Mouse (Mus musculus) heart, embryonic 10.5 days (tissue): ENCODE measurements around the gene Tmem184b. TPM values are rescaled to one million over a fixed set of nuclear protein-coding genes. Genes with fewer than 3 reads are reported as not detected.
A peak's percentile ranks its signal among the peaks of the same experiment; 100 is the strongest.

Source experiments
- DNase-seq: peaks from one replicate; pipeline ENCODE4 v3.0.0-alpha.2; 2017; ENCODE audit warnings: low spot score
- H3K27ac ChIP-seq: fragments of 300-500 bp; sonication (generic); 2 replicates; pipeline ENCODE4 v1.5.1; 2016; ENCODE audit warnings: mild to moderate bottlenecking
- H3K27me3 ChIP-seq: fragments of 300-500 bp; sonication (generic); 2 replicates; pipeline ENCODE4 v1.6.1; 2016; ENCODE audit warnings: mild to moderate bottlenecking; ENCODE audit not compliant: poor library complexity, insufficient read depth, severe bottlenecking
- H3K36me3 ChIP-seq: fragments of 300-500 bp; sonication (generic); 2 replicates; pipeline ENCODE4 v1.6.1; 2016; ENCODE audit warnings: mild to moderate bottlenecking, moderate library complexity
- H3K4me1 ChIP-seq: fragments of 300-500 bp; sonication (generic); 2 replicates; pipeline ENCODE4 v1.6.1; 2016; ENCODE audit warnings: mild to moderate bottlenecking
- H3K4me3 ChIP-seq: fragments of 300-500 bp; sonication (generic); 2 replicates; pipeline ENCODE4 v1.5.1; 2016; ENCODE audit warnings: mild to moderate bottlenecking, moderate library complexity
- H3K9me3 ChIP-seq: fragments of 300-500 bp; sonication (generic); 2 replicates; pipeline ENCODE4 v1.6.1; 2016; ENCODE audit warnings: mild to moderate bottlenecking, moderate library complexity
- WGBS: fragments of 180-500 bp; shearing (Covaris S2); methylation state at CpG from one replicate; pipeline ENCODE4 v1.1.7; 2016; 5-methylcytosine and 5-hydroxymethylcytosine counted together
- polyA plus RNA-seq: library from polyadenylated mRNA; unstranded; fragments of >200 nt; fragmentation: Nextera tagmentation; extraction: Ambion mirVana; gene quantifications from 2 replicates; pipeline ENCODE4 v1.2.1, GENCODE M21; 2016

The Tmem184b gene
- polyA plus RNA-seq, 1 experiment from 2014 or later: 67.7 TPM

- H3K36me3 ChIP-seq: peaks cover 16% of the 10 kb centered on the region; the same call in 1 of the 2 replicates
- peaks cover 64% of the 10 kb centered on the region for H3K4me1 ChIP-seq
- 75% methylated on average over 6 of the region's 6 CpGs for WGBS
- H3K9me3 ChIP-seq: no peaks in the 10 kb centered on the region
- DNase-seq: no peak
- no peaks in the 10 kb centered on the region for H3K27me3 ChIP-seq
- no peak overlapping the region for H3K4me3 ChIP-seq
- H3K27ac ChIP-seq: no peak overlapping the region
These were observed 15.2 kb downstream of the Tmem184b start for GRCm38 (mm10) chr15:79388171-79388570.

DNA sequence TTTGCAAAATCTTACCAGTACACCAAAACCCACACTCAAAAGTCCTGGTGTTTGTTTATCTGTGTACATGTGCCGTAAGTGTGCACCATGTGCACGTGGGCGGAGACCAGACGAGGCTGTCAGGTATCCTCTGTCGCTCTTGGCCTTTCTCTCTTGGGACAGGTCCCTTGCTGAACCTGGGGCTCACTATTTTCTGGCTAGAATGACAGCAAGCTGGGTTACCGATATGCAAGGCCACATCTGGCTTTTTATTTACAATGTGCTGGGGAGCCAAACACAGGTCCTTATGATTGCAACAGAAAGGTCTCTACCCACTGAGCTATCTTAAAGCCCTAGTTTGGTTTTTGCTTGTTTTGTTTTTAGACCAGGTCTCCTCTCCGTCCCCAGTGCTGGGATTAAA is 15.8 kb downstream of the Tmem184b start:
- Histone ChIP-seq H3K36me3 (peaks cover 16% of the 10 kb centered on the region; the same call in 1 of the 2 replicates), H3K27me3 (no peaks in the 10 kb centered on the region), H3K4me3 (no peak overlapping the region), H3K4me1 (peaks cover 59% of the 10 kb centered on the region), H3K9me3 (no peaks in the 10 kb centered on the region), H3K27ac (no peak overlapping the region)
- no peak for DNase-seq
- 77% methylated on average over 7 of the region's 7 CpGs for WGBS

DNA sequence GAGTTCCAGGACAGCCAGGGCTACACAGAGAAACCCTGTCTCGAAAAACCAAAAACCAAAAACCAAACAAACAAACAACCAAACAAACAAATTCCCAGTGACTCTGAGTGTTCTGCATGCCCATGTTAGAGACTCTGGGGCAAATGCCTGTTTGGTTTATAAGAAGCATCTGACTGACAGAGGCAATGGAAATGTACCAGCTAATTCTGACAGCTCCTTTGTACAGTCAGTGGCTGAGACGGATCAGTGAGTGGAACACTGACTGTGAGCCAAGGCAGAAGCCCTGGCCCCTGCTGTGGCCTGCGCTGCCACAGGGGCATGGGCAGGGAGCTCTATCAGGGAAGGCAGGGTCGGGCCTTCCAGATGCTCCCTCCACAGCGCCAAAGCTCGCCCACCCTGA is 16.3 kb downstream of the Tmem184b start:
- peaks cover 59% of the 10 kb centered on the region for H3K4me1 ChIP-seq
- DNase-seq: no peak
- H3K27ac ChIP-seq: 0 out of 2 replicates have a peak overlapping the region, but pooled peaks have one; percentile 12
- no peaks in the 10 kb centered on the region for H3K27me3 ChIP-seq
- no peak overlapping the region for H3K4me3 ChIP-seq
- H3K9me3 ChIP-seq: no peaks in the 10 kb centered on the region
- WGBS: 62% methylated on average over 6 of the region's 6 CpGs
- peaks cover 16% of the 10 kb centered on the region; the same call in 1 of the 2 replicates for H3K36me3 ChIP-seq

GRCm38 (mm10) chr15:79381644-79382043 is 21.7 kb downstream of the Tmem184b start:
- Histone ChIP-seq H3K27ac (peak overlapping the region; percentile 80), H3K27me3 (no peaks in the 10 kb centered on the region), H3K4me3 (no peak overlapping the region), H3K36me3 (peaks cover 37% of the 10 kb centered on the region), H3K9me3 (no peaks in the 10 kb centered on the region), H3K4me1 (peaks cover 45% of the 10 kb centered on the region)
- DNase-seq: no peak
- 80% methylated on average over 9 of the region's 9 CpGs for WGBS

DNA sequence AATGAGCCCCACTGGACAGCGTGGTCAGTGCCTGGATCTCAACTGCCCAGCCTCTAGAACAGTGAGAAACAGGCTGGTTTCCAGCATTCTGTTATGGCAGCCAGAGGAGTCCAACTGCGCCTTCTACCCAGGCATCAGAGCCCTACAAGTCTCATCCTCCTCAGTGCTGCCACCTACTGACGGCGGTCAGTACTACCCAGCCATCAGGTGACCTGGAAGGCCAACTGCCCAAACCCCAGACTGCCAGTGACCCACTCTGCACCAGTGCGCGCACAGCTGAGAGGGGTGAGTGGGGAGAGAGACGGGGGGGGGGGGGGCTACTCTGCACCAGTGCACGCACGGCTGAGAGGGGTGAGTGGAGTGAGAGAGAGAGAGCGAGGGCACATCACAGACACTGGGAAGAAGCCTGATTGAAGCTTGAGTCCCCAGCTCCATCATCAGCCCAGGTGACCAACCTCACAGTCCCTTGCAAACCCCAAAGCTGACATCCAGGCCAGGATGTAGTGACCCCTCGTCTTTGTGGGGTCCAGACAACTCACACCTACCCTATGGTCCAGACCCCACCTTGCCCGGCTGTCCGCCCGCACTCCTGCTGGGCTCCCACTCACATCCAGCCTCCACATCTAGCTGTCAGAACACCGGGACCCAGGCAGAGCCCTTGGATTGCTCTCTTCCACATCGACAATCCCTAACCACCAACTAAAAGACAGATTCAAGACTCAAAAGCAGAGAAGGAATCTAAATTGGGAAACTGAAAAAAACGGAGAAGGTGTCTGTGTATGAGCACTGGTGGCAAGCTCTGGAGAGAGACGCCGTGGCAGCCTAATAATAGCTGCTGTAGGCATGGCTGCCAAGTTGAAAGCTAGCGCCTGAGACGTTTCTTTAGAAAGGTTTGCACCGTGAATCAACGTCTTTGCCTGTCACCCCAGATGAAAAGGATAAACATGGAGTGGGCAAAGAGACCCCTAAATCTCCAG is 22.6 kb downstream of the Tmem184b start:
- peak overlapping the region; percentile 80 for H3K27ac ChIP-seq
- H3K27me3 ChIP-seq: no peaks in the 10 kb centered on the region
- peak overlapping the region; percentile 8; the same call in 1 of the 2 replicates for H3K4me3 ChIP-seq
- H3K4me1 ChIP-seq: peaks cover 41% of the 10 kb centered on the region
- H3K9me3 ChIP-seq: no peaks in the 10 kb centered on the region
- DNase-seq: peak; percentile 87
- peaks cover 45% of the 10 kb centered on the region for H3K36me3 ChIP-seq
- WGBS: 39% methylated on average over 21 of the region's 23 CpGs

DNA sequence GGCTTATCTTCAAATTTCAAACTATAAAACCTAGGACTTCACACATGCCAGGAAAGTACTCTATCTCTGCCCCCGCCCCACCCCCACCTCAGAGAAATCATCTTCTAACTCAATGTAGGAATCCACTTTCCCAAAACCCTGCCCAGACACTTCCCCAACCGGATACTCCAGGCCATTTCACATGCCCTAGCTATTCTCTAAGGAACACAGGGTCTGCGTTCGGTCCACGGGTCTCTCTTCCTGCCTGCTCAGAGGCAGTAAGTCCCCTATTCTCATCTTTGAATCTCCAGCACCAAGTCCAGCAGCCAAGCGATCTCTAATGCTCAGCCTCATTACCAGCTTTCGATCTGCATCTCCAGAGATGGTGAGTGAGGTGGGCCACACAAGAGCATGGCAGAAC is 23.7 kb downstream of the Tmem184b start:
- 90% methylated on average over 7 of the region's 7 CpGs for WGBS
- peak overlapping the region; percentile 80; the same call in 1 of the 2 replicates for H3K27ac ChIP-seq
- no peaks in the 10 kb centered on the region for H3K9me3 ChIP-seq

DNA sequence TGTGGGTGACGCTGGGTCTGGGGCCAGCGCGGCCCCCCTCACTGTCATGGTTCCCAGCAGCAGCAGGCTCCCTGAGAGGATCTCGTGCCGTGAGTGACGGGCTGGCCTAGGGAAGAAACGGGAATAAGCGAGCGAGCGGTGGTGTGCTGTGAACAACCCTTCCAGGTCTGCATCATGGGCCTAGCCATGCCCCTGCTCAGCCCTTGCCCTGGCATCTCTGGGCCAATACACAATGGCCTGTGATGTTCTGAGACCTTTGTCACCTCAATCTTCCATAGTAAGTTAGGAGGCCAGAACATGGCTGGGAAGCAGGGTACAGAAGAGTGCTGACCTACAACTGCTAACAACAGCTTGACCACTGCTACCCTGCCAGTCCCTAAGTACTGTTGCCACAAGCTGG is 24.8 kb downstream of the Tmem184b start:
- Histone ChIP-seq H3K9me3 (no peaks in the 10 kb centered on the region), H3K27ac (no peak overlapping the region), H3K4me3 (no peak overlapping the region), H3K4me1 (peaks cover 51% of the 10 kb centered on the region), H3K27me3 (no peaks in the 10 kb centered on the region), H3K36me3 (peaks cover 50% of the 10 kb centered on the region)
- no peak for DNase-seq
- WGBS: 95% methylated on average over 10 of the region's 10 CpGs

More for the DNA sequence above, 23.7 kb downstream of the Tmem184b start:
- H3K4me3 ChIP-seq: no peak overlapping the region
- peaks cover 49% of the 10 kb centered on the region for H3K36me3 ChIP-seq
- H3K4me1 ChIP-seq: peaks cover 43% of the 10 kb centered on the region
- no peaks in the 10 kb centered on the region for H3K27me3 ChIP-seq
- DNase-seq: no peak

DNA sequence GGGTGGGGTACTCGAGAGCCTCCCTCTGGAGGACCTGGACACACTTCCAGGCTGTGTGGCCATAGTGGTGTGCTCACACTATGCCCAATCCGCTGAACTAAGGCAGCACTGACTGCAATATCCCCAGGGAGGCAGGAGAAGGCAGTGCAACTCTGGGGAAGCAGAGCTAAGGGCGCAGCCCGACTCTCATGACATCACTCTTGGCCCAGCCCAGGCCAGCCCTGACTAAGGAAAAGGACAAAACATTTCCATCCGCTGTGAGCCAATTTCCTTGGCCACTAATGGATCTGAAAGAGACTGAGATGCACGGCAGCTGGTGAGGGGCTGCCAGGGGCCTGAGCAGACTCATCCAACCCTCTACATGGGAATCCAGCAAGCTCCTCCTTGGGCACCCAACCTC is 25.7 kb downstream of the Tmem184b start:
- Histone ChIP-seq H3K36me3 (peaks cover 55% of the 10 kb centered on the region), H3K27me3 (no peaks in the 10 kb centered on the region), H3K9me3 (no peaks in the 10 kb centered on the region), H3K27ac (0 out of 2 replicates have a peak overlapping the region, but pooled peaks have one; percentile 4), H3K4me3 (no peak overlapping the region), H3K4me1 (peaks cover 54% of the 10 kb centered on the region)
- DNase-seq: no peak
- 82% methylated on average over 6 of the region's 6 CpGs for WGBS

DNA sequence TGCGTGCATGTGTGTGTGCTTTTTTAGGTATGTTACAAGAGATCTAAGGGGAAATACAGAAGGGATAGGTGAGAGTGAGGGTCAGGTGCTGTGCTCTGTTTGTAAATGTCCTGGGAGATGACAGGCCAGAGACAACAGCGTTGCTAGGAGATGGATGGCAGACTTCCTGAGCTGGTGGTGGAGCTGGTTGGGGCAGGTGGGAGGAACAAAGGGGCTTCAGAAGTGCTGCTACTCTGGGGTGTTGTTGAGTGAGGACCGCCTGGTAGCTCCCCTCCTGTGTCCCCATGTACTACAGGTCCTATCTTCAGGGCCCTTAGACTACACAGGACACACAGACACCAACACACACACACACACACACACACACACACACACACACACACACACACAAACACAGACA is 28.6 kb downstream of the Tmem184b start:
- H3K4me3 ChIP-seq: no peak overlapping the region
- H3K36me3 ChIP-seq: peaks cover 69% of the 10 kb centered on the region
- no peak for DNase-seq
- 54% methylated on average over 3 of the region's 3 CpGs for WGBS
- H3K27ac ChIP-seq: peak overlapping the region; percentile 59; the same call in 1 of the 2 replicates
- H3K4me1 ChIP-seq: peaks cover 35% of the 10 kb centered on the region
- H3K27me3 ChIP-seq: no peaks in the 10 kb centered on the region
- H3K9me3 ChIP-seq: no peaks in the 10 kb centered on the region

- peaks cover 44% of the 10 kb centered on the region for H3K4me1 ChIP-seq
- DNase-seq: no peak
- 77% methylated on average over 7 of the region's 7 CpGs for WGBS
- H3K4me3 ChIP-seq: no peak overlapping the region
- peak overlapping the region; percentile 26; the same call in 1 of the 2 replicates for H3K27ac ChIP-seq
- H3K36me3 ChIP-seq: peaks cover 77% of the 10 kb centered on the region
- no peaks in the 10 kb centered on the region for H3K27me3 ChIP-seq
- no peaks in the 10 kb centered on the region for H3K9me3 ChIP-seq
These were observed 33.0 kb downstream of the Tmem184b start for GRCm38 (mm10) chr15:79370281-79370843.

GRCm38 (mm10) chr15:79369452-79370280 is 33.7 kb downstream of the Tmem184b start:
- WGBS: 79% methylated on average over 15 of the region's 15 CpGs

DNA sequence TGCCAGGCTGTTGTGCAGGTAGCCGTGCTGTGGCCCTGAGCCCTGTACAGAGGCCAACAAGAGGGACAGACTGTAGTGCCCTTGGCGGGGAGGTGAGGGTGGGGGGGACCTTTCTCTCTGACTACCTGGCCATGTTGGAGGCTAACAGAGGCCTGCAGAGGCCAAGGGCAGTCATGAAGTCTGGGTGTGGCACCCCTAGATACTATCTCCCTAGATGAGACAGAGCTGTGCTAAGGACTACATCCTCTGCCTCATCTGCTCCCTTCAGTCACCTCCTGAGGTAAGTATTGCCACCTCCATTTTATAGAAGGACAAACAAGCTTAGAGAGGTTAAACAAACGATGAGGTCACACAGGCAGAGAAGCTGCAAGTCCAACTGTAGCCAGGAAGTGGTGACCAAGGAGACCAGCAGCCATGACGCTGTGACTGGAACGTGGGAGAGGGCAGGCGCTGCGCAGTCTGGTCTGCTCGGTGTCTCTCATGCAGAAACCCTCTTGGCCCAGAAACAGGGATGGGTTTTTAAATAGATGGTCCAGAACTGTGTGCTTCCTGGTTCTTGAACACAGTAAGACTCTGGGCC is 34.4 kb downstream of the Tmem184b start:
- Histone ChIP-seq H3K4me3 (no peak overlapping the region), H3K27me3 (no peaks in the 10 kb centered on the region), H3K4me1 (peaks cover 42% of the 10 kb centered on the region), H3K9me3 (no peaks in the 10 kb centered on the region), H3K27ac (peak overlapping the region; percentile 80), H3K36me3 (peaks cover 82% of the 10 kb centered on the region)
- WGBS: 78% methylated on average over 8 of the region's 8 CpGs
- no peak for DNase-seq

More at GRCm38 (mm10) chr15:79369452-79370280, 33.7 kb downstream of the Tmem184b start:
- Histone ChIP-seq H3K27me3 (no peaks in the 10 kb centered on the region), H3K9me3 (no peaks in the 10 kb centered on the region), H3K36me3 (peaks cover 80% of the 10 kb centered on the region), H3K27ac (peak overlapping the region; percentile 80), H3K4me1 (peaks cover 42% of the 10 kb centered on the region), H3K4me3 (no peak overlapping the region)
- no peak for DNase-seq
